Mouse (Mus musculus) inflammation-experienced regulatory T-cells, adult 6 months (primary cell): ENCODE results near the gene Chrm2. TPM values are rescaled to one million over a fixed set of nuclear protein-coding genes. Genes with fewer than 3 reads are reported as not detected.

ENCODE experiments used
- ATAC-seq: one replicate; pipeline ENCODE4 v1.8.0; 2017
- polyA plus RNA-seq, 3 experiments: library from polyadenylated mRNA; unstranded; fragments of 100-300 nt; shearing (Covaris generic); gene quantifications; one replicate each; pipeline ENCODE4 v1.2.1; 2017

Gene Chrm2
- polyA plus RNA-seq, 3 experiments from 2014 or later: 0.05 TPM; not detected in 2

DNA sequence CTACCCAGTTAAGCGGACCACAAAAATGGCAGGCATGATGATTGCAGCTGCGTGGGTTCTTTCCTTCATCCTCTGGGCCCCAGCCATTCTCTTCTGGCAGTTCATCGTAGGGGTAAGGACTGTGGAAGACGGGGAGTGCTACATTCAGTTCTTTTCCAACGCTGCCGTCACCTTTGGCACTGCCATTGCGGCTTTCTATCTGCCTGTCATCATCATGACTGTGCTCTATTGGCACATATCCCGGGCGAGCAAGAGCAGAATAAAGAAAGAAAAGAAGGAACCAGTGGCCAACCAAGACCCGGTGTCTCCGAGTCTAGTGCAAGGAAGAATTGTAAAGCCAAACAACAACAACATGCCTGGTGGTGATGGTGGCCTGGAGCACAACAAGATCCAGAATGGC, 135.7 kb downstream of the Chrm2 start:
- no peak for ATAC-seq

DNA sequence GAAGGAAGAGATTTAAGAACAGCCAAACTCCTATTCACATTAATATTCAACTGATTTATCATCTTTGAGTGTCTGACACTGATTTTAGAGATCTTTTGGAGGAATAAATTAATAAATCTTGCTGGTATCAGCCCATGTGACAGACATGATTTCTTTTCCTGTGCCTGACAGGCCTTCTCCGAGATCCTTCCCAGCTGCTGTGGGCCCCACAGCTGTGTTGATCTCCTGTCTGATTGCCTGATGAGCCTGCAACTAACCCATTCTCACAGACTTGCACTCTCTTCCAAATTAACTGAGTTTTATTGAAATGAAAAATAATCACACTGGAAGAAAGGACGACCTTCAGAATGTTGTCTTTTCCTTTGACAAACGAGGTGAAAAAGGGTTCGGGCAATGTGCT, 140.6 kb downstream of the Chrm2 start:
- ATAC-seq: no peak

DNA sequence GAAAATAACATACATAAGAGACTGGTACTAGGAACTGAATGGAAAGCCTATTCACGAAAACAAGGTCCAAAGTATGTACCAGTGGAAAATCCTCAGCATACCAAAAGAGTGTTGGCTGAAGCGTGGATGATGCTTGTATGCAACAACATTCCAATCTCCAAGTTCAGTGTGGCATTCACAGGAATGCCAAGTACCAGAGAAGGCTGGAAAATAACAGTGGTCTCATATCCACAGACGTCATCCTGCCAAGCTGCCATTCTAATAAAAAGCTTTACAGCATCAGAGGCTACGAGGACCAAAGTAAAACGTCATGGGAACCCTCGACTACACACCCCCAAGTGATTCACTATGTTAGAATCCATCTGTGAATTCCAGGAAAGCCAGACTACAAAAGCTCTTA, 153.4 kb downstream of the Chrm2 start:
- no peak for ATAC-seq

DNA sequence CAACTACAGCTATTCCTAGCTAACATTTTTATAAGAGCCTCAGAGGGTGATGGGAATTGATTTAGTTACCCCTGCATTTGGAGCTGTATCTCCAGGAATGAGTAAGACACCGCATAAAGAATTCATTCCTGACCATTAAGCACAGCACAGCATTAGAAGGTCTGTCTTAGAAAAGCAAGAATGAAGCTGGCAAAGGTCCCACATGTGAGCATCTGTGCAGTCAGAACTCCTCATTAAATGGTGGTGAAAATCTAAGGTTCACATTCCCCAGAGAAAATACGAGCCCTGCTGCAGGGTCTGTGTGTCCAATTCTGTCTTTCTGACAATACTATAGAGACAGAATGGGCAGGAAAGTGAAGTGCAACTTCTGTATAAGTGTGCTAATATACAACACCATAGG, 179.0 kb downstream of the Chrm2 start:
- ATAC-seq: no peak
